Mouse (Mus musculus) limb, embryonic 12.5 days (tissue): ENCODE measurements around the gene Gm7697. TPM values are rescaled to one million over a fixed set of nuclear protein-coding genes. Genes with fewer than 3 reads are reported as not detected.

Experiments used
- polyA plus RNA-seq: library from polyadenylated mRNA; unstranded; fragments of >200 nt; fragmentation: Nextera tagmentation; extraction: Ambion mirVana; gene quantifications from 2 replicates; pipeline ENCODE4 v1.2.1, GENCODE M21; 2016

Gene Gm7697
- polyA plus RNA-seq, 1 experiment from 2014 or later = not detected

Other genes with a start within 250 kb of the Gm7697 start
- gene Gm9495, start 69.4 kb downstream of the Gm7697 start, polyA plus RNA-seq = not detected in 2 replicates
- gene Zfp868, start 102.6 kb upstream of the Gm7697 start, polyA plus RNA-seq = 30.7 and 31.1 TPM in 2 replicates
- gene Zfp964, start 131.5 kb upstream of the Gm7697 start, polyA plus RNA-seq = 2.9 and 3.6 TPM in 2 replicates
- gene Zfp869, start 187.7 kb upstream of the Gm7697 start, polyA plus RNA-seq = 32.0 and 32.2 TPM in 2 replicates
- gene Zfp963, start 227.0 kb upstream of the Gm7697 start, polyA plus RNA-seq = 5.9 and 7.2 TPM in 2 replicates